Mouse (Mus musculus) intestine, postnatal 0 days (tissue): ENCODE measurements around the gene Mast1. TPM values are rescaled to one million over a fixed set of nuclear protein-coding genes. Genes with fewer than 3 reads are reported as not detected.

Experiments
- ATAC-seq: fragments of 200-750 bp; cut with Nextera tagmentation; 2 replicates; pipeline ENCODE4 v1.8.0; 2017; ENCODE audit warnings: mild to moderate bottlenecking, moderate TSS enrichment, moderate library complexity
- H3K27ac ChIP-seq: fragments of 300-500 bp; sonication (generic); 2 replicates; pipeline ENCODE4 v1.5.1; 2014; ENCODE audit warnings: mild to moderate bottlenecking, low read depth, low read length, moderate library complexity
- H3K27me3 ChIP-seq: fragments of 300-500 bp; sonication (generic); replicated peaks from 2 replicates; pipeline ENCODE4 v1.6.1; 2014; ENCODE audit warnings: low read length, mixed read lengths; ENCODE audit not compliant: control insufficient read depth, insufficient read depth
- H3K36me3 ChIP-seq: fragments of 300-500 bp; sonication (generic); 2 replicates; pipeline ENCODE4 v1.6.1; 2014; ENCODE audit warnings: mild to moderate bottlenecking, moderate library complexity; ENCODE audit not compliant: control insufficient read depth, insufficient read depth
- H3K4me1 ChIP-seq: fragments of 300-500 bp; sonication (generic); replicated peaks from 2 replicates; pipeline ENCODE4 v1.6.1; 2014; ENCODE audit warnings: antibody characterized with exemption, low read length, mixed read lengths; ENCODE audit not compliant: control insufficient read depth, insufficient read depth
- H3K4me2 ChIP-seq: fragments of 300-500 bp; sonication (generic); replicated peaks from 2 replicates; pipeline ENCODE4 v1.6.1; 2014; ENCODE audit warnings: low read depth, mild to moderate bottlenecking, moderate library complexity
- H3K4me3 ChIP-seq: fragments of 300-500 bp; sonication (generic); 2 replicates; pipeline ENCODE4 v1.5.1; 2014; ENCODE audit warnings: low read depth, low read length
- H3K9ac ChIP-seq: fragments of 300-500 bp; sonication (generic); 2 replicates; pipeline ENCODE4 v1.6.1; 2014; ENCODE audit warnings: mild to moderate bottlenecking, low read depth, low read length
- H3K9me3 ChIP-seq: fragments of 300-500 bp; sonication (generic); 2 replicates; pipeline ENCODE4 v1.6.1; 2016; ENCODE audit warnings: mixed run types; ENCODE audit not compliant: control insufficient read depth
- CTCF ChIP-seq: sonication (generic); IDR thresholded peaks from 2 replicates; pipeline ENCODE4 v1.5.1; 2016; ENCODE audit warnings: low read depth, mild to moderate bottlenecking, control low read depth, antibody characterized with exemption, moderate library complexity
- WGBS: fragments of 180-500 bp; shearing (Covaris S2); extraction: QIAGEN DNeasy Blood & Tissue Kit; methylation state at CpG from one replicate; pipeline ENCODE4 v1.1.7; 2014; 5-methylcytosine and 5-hydroxymethylcytosine counted together
- polyA plus RNA-seq: library from polyadenylated mRNA; unstranded; fragments of >200 nt; fragmentation: Nextera tagmentation; extraction: Ambion mirVana; gene quantifications from 2 replicates; pipeline ENCODE4 v1.2.1, GENCODE M21; 2015

Mast1 gene
- polyA plus RNA-seq, 1 experiment from 2014 or later: 1.1 TPM

GRCm38 (mm10) chr8:84968650-84969049, 31.5 kb upstream of the Mast1 start:
- 5% methylated on average over 2 of the region's 2 CpGs for WGBS

GRCm38 (mm10) chr8:84967532-84968304, 30.6 kb upstream of the Mast1 start:
- TF ChIP-seq CTCF: no peak
- Histone ChIP-seq H3K4me1 (peaks cover 6% of the 10 kb centered on the region; the same call in 1 of the 2 replicates), H3K27ac (peak overlapping the region; percentile 1; the same call in 1 of the 2 replicates), H3K9me3 (no peaks in the 10 kb centered on the region), H3K27me3 (no peaks in the 10 kb centered on the region), H3K4me3 (no peak overlapping the region), H3K9ac (no peak overlapping the region), H3K4me2 (no peak overlapping the region; the same call in 1 of the 2 replicates), H3K36me3 (peaks cover 22% of the 10 kb centered on the region)
- 90% methylated on average over 13 of the region's 13 CpGs for WGBS
- ATAC-seq: no peak

More at GRCm38 (mm10) chr8:84968650-84969049, 31.5 kb upstream of the Mast1 start:
- peaks cover 27% of the 10 kb centered on the region for H3K36me3 ChIP-seq
- no peak for TF ChIP-seq CTCF
- H3K4me1 ChIP-seq: peaks cover 6% of the 10 kb centered on the region; the same call in 1 of the 2 replicates
- H3K4me3 ChIP-seq: peak overlapping the region; percentile 64
- no peak for ATAC-seq
- H3K4me2 ChIP-seq: peak overlapping the region; percentile 74
- no peaks in the 10 kb centered on the region for H3K27me3 ChIP-seq
- H3K27ac ChIP-seq: peak overlapping the region; percentile 87
- peak overlapping the region; percentile 81 for H3K9ac ChIP-seq
- no peaks in the 10 kb centered on the region for H3K9me3 ChIP-seq

GRCm38 (mm10) chr8:84966603-84967002, 29.4 kb upstream of the Mast1 start:
- Histone ChIP-seq H3K9me3 (no peaks in the 10 kb centered on the region), H3K4me1 (peaks cover 6% of the 10 kb centered on the region; the same call in 1 of the 2 replicates), H3K36me3 (peaks cover 11% of the 10 kb centered on the region; the same call in 1 of the 2 replicates), H3K27me3 (no peaks in the 10 kb centered on the region), H3K4me2 (peak overlapping the region; percentile 92), H3K9ac (no peak overlapping the region), H3K4me3 (no peak overlapping the region), H3K27ac (0 out of 2 replicates have a peak overlapping the region, but pooled peaks have one; percentile 15)
- no peak for ATAC-seq
- 21% methylated on average over 3 of the region's 3 CpGs for WGBS
- no peak for TF ChIP-seq CTCF

DNA sequence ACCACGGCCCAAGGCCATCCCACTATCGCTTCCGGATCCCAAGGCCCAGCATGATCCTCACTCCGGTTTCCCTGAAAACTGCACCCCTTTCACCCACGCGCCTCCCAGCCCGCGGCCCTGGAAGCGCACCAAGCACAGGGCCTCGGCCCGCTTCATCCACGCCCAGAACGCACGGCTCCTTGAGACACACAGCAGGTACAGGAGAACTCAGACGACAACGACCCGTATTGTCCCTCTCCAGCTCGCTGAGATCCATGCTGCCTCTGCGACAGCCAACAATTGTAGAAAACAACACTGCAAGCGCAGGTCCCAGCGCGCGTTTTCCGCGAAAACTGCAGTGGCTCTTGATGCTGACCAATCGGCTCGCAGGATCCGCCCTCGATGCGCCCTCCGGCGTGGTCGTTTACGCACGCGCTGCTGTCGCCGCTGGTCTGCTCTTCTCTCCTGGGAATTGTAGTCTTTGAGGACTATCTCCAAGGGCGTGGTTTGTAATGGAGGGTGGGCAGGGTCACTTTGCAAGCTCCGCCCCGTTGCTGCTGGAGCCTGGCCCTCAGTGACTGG, 28.7 kb upstream of the Mast1 start:
- no peak for TF ChIP-seq CTCF
- Histone ChIP-seq H3K4me3 (peak overlapping the region; percentile 56), H3K4me2 (peak overlapping the region; percentile 92), H3K27ac (peak overlapping the region; percentile 54; the same call in 1 of the 2 replicates), H3K9me3 (no peaks in the 10 kb centered on the region), H3K27me3 (no peaks in the 10 kb centered on the region), H3K36me3 (peaks cover 3% of the 10 kb centered on the region; the same call in 1 of the 2 replicates), H3K4me1 (peaks cover 6% of the 10 kb centered on the region; the same call in 1 of the 2 replicates), H3K9ac (peak overlapping the region; percentile 51)
- WGBS: under 1% methylated on average over 41 of the region's 41 CpGs
- peak; percentile 84 for ATAC-seq

DNA sequence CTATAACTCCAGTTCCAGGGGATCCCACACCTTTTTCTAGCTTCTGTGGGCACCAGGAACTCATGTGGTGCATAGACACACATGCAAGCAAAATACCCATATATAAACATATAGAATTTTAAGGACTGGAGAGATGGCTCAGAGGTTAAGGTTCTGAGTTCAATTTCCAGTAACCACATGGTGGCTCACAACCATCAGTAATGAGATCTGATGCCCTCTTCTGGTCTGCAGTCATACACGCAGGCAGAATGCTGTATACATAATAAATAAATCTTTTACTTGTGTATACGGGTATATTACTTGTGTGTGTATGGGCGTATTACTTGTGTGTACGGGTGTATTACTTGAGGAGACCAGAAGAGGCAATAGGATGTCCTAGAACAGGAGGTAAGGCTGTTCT, 26.8 kb upstream of the Mast1 start:
- H3K9me3 ChIP-seq: no peaks in the 10 kb centered on the region
- no peak overlapping the region for H3K9ac ChIP-seq
- WGBS: 80% methylated on average over 4 of the region's 4 CpGs
- H3K27ac ChIP-seq: no peak overlapping the region
- peaks cover 6% of the 10 kb centered on the region; the same call in 1 of the 2 replicates for H3K4me1 ChIP-seq
- H3K36me3 ChIP-seq: peaks cover 7% of the 10 kb centered on the region; the same call in 1 of the 2 replicates
- TF ChIP-seq CTCF: peak; percentile 39
- no peak overlapping the region for H3K4me2 ChIP-seq
- no peaks in the 10 kb centered on the region for H3K27me3 ChIP-seq
- H3K4me3 ChIP-seq: no peak overlapping the region
- no peak for ATAC-seq

GRCm38 (mm10) chr8:84959811-84960210, 22.7 kb upstream of the Mast1 start:
- no peak for TF ChIP-seq CTCF
- H3K36me3 ChIP-seq: peaks cover 16% of the 10 kb centered on the region
- H3K4me1 ChIP-seq: no peaks in the 10 kb centered on the region
- H3K4me3 ChIP-seq: no peak overlapping the region
- no peaks in the 10 kb centered on the region for H3K9me3 ChIP-seq
- H3K27ac ChIP-seq: no peak overlapping the region
- no peaks in the 10 kb centered on the region for H3K27me3 ChIP-seq
- no peak overlapping the region for H3K4me2 ChIP-seq
- 93% methylated on average over 7 of the region's 7 CpGs for WGBS
- no peak overlapping the region for H3K9ac ChIP-seq
- ATAC-seq: no peak
